Mouse (Mus musculus) kidney, adult 2 months (tissue): ENCODE data around the gene Msmb. TPM values are rescaled to one million over a fixed set of nuclear protein-coding genes. Genes with fewer than 3 reads are reported as not detected.

Experiments
- DNase-seq: peaks from one replicate; pipeline ENCODE4 v3.0.0; 2021
- H3K27ac ChIP-seq: fragments of 200-500 bp; 2 replicates; pipeline ENCODE4 v1.5.1; 2012; ENCODE audit warnings: low read depth, low read length, control low read depth, inconsistent platforms; ENCODE audit not compliant: insufficient read depth
- H3K27me3 ChIP-seq: fragments of 200-500 bp; replicated peaks from 2 replicates; pipeline ENCODE4 v1.6.1; 2012; ENCODE audit warnings: mild to moderate bottlenecking, moderate library complexity, low read length, inconsistent platforms; ENCODE audit not compliant: control insufficient read depth, insufficient read depth
- H3K36me3 ChIP-seq: fragments of 200-500 bp; 2 replicates; pipeline ENCODE4 v1.6.1; 2012; ENCODE audit warnings: mild to moderate bottlenecking, moderate library complexity, low read length, inconsistent platforms; ENCODE audit not compliant: control insufficient read depth, insufficient read depth
- H3K4me1 ChIP-seq: fragments of 200-500 bp; 2 replicates; pipeline ENCODE4 v1.6.1; 2011; ENCODE audit warnings: low read length; ENCODE audit not compliant: control insufficient read depth, insufficient read depth
- H3K4me3 ChIP-seq: fragments of 200-500 bp; 2 replicates; pipeline ENCODE4 v1.5.1; 2011; ENCODE audit warnings: mild to moderate bottlenecking, low read depth, low read length, control low read depth; ENCODE audit not compliant: insufficient read depth
- CTCF ChIP-seq: fragments of 200-500 bp; conservative IDR thresholded peaks from 2 replicates; pipeline ENCODE4 v1.5.1; 2011; ENCODE audit warnings: low read depth, mild to moderate bottlenecking, control low read depth, low read length, moderate library complexity, mixed read lengths; ENCODE audit not compliant: insufficient read depth, insufficient read length
- POLR2A ChIP-seq: fragments of 200-500 bp; IDR thresholded peaks from one replicate; pipeline ENCODE4 v1.6.1; 2011; ENCODE audit warnings: low read depth, low read length, control low read depth
- WGBS: fragments of 180-500 bp; shearing (Covaris S2); methylation state at CpG from one replicate; pipeline ENCODE4 v1.1.7; 2018; 5-methylcytosine and 5-hydroxymethylcytosine counted together
- polyA plus RNA-seq: library from polyadenylated mRNA; depleted of rRNA; stranded (reverse); fragments of >200 nt; gene quantifications from 2 replicates; pipeline ENCODE4 v1.2.3, GENCODE M21; 2012

Gene Msmb
- polyA plus RNA-seq, 1 experiment = not detected

DNA sequence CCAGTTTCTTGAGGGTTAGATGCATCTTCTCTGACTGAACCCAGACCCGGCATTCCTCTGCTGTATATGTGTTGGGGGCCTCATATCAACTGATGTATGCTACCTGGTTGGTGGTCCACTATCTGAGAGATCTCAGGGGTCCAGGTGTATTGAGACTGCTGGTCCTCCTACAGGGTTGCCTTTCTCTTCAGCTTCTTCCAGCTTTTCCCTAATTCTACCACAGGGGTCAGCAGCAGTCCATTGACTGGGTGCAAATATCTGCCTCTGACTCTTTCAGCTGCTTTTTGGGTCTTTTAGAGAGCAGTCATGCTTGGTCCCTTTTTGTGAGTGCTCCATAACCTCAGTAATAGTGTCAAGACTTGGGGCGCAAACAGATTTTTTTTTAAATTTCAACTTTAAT, 9.0 kb downstream of the Msmb start:
- no peaks in the 10 kb centered on the region for H3K36me3 ChIP-seq
- H3K27me3 ChIP-seq = no peaks in the 10 kb centered on the region
- no peak overlapping the region for H3K4me3 ChIP-seq
- DNase-seq = no peak
- no peaks in the 10 kb centered on the region for H3K4me1 ChIP-seq
- TF ChIP-seq CTCF (no peak; the same call in 1 of the 2 replicates), POLR2A (no peak)
- H3K27ac ChIP-seq = no peak overlapping the region
- WGBS = 93% methylated on average over 2 of the region's 2 CpGs

DNA sequence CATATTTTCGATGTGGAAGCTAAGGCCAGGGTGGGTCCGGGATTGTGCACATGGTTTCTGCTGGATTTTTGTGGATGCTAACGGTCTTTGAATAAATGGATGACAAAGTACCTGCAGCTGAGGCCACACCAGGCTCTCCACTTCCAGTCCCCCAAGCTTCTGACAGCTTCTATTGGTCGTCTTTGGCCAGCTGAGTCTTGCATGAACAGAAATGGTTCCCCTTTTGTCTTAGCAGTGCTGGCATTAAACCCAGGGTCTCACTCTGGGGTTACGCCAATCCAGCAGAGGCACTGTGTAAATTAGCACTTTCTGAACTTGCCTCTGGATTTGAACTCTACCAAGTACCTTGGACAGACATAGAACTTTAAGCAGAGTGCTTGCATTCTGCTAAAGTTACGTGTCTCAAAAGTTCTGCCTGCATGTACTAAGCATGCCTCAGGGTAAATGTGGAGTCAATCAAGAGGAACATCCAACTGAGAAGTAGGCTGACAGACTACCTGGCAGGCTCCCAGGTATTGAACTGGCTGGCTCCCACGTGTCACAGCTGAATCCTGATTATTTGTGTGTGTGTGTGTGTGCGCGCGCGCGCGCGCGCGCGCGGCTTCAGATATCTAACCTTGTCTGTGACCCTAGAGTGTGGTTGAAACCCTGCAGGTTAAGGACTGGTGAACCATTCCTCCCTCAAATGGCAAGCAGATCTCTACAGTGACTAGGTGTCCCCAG, 10.6 kb downstream of the Msmb start:
- Histone ChIP-seq H3K27me3 (no peaks in the 10 kb centered on the region), H3K4me1 (no peaks in the 10 kb centered on the region), H3K4me3 (no peak overlapping the region), H3K27ac (no peak overlapping the region), H3K36me3 (no peaks in the 10 kb centered on the region)
- WGBS = 80% methylated on average over 18 of the region's 18 CpGs
- DNase-seq = peak; percentile 42
- TF ChIP-seq POLR2A = no peak
- no peak for TF ChIP-seq CTCF

DNA sequence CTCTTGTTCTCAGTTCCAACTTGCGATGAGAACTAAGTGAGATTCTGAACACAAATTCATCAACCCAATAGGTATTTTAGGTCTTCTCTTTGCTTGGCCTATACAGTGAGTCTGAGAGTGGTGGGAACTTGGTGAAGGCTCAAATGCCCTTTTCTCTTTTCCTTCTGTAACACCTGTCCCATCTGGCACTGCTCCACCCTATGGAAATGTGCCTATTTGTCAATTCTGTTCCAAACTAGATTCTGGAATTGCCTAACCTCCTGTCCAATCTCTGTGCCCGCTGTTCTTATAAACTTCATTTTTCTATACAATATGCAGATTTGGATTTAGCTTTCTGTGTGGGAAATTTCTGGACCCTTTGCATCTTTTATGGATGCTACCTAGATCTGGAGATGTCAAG, 11.3 kb downstream of the Msmb start:
- WGBS = 94% methylated on average over 2 of the region's 2 CpGs
- TF ChIP-seq POLR2A (no peak), CTCF (no peak)
- H3K27ac ChIP-seq = no peak overlapping the region

DNA sequence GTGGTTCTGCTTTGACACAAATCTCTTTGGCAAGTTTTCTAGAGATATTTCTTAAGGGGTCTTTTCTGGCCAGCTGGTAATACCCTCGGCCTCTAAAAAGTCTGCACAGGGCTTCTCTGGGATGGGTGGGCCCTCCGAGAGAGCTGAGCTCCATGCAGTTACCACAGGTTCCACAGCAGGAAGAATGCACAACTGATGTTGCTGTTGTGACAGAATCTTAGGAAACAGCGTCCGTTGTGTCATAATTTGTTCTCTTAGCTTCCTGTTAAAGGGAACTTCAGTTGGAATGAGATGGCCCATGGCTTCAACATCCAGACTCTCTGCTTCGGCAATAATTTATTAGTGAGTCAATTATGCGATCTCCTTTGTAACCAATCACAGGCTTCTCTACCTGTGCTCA, 12.9 kb downstream of the Msmb start:
- Histone ChIP-seq H3K4me3 (no peak overlapping the region), H3K27ac (no peak overlapping the region), H3K36me3 (no peaks in the 10 kb centered on the region), H3K27me3 (no peaks in the 10 kb centered on the region), H3K4me1 (peaks cover 5% of the 10 kb centered on the region; the same call in 1 of the 2 replicates)
- DNase-seq = no peak
- 90% methylated on average over 6 of the region's 6 CpGs for whole genome bisulfite sequencing
- TF ChIP-seq POLR2A = no peak
- TF ChIP-seq CTCF = no peak

More for the DNA sequence above, 11.3 kb downstream of the Msmb start:
- no peaks in the 10 kb centered on the region for H3K27me3 ChIP-seq
- H3K4me1 ChIP-seq = no peaks in the 10 kb centered on the region
- no peaks in the 10 kb centered on the region for H3K36me3 ChIP-seq
- no peak overlapping the region for H3K4me3 ChIP-seq
- DNase-seq = no peak

DNA sequence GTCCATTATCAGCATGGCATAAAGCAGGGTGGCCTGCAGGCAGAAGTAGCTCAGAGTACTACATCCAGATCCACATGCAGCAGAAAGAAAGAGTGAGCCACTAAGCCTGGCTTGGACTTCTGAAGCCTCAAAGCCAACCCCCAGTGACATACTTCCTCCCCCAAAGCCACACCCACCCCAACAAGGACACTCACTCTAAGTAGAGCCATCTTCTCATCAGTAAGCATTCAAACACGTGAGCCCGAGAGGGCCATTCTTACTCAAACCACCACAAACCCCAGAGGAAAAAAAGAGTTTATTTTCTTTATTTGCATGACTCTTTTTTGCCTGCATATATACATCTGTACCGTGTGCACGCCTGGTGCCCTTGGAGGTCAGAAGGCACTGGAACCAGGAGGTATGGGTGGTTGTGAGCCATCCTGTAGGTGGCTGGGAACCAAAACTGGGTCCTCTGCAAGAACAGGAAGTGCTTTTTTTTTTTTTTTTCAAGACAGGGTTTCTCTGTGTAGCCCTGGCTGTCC, 17.4 kb downstream of the Msmb start:
- H3K4me1 ChIP-seq = peaks cover 16% of the 10 kb centered on the region; the same call in 1 of the 2 replicates
- H3K27me3 ChIP-seq = no peaks in the 10 kb centered on the region
- peak overlapping the region; percentile 47 for H3K4me3 ChIP-seq
- TF ChIP-seq CTCF (no peak), POLR2A (no peak)
- peak; percentile 60 for DNase-seq
- H3K36me3 ChIP-seq = no peaks in the 10 kb centered on the region
- WGBS = 25% methylated on average over 4 of the region's 4 CpGs
- H3K27ac ChIP-seq = peak overlapping the region; percentile 40; the same call in 1 of the 2 replicates

DNA sequence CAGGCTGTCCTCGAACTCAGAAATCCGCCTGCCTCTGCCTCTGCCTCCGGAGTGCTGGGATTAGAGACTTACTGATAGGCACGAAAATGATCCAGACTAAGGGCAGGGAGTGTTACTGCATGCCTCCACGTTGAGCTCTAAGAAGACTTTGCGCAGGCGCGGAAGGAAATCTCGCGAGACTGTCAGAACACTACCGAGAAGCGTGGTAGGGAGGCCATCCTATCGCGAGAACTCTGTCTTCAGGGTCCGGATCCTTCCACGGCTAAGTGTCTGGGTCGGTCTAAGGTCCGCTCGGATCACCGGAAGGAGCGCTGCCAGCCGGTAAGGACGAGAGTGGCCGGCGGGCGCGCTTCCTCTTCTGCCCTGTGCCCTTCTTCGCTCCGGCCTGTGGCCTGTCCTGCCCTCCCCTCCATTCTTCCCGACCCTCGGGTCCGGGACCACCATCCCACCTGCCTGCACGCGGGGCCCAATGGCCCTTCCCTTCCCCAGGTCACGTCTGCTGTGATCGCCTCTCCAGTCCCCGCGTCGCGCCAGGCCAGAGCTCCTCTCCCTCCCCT, 17.9 kb downstream of the Msmb start, which contains the start of gene Ncoa4:
Ncoa4 (plus strand) TSS at position 176 of the 557 bp plus-strand sequence.
- H3K4me1 ChIP-seq = peaks cover 21% of the 10 kb centered on the region; the same call in 1 of the 2 replicates
- WGBS = under 1% methylated on average over 40 of the region's 40 CpGs
- H3K4me3 ChIP-seq = peak within 1 kb of the TSS; percentile 87
- H3K36me3 ChIP-seq = no peaks in the 10 kb centered on the region
- no peaks in the 10 kb centered on the region for H3K27me3 ChIP-seq
- peak; percentile 99 for DNase-seq
- peak within 1 kb of the TSS; percentile 96 for H3K27ac ChIP-seq
- TF ChIP-seq CTCF = no peak
- TF ChIP-seq POLR2A = peak; percentile 68

DNA sequence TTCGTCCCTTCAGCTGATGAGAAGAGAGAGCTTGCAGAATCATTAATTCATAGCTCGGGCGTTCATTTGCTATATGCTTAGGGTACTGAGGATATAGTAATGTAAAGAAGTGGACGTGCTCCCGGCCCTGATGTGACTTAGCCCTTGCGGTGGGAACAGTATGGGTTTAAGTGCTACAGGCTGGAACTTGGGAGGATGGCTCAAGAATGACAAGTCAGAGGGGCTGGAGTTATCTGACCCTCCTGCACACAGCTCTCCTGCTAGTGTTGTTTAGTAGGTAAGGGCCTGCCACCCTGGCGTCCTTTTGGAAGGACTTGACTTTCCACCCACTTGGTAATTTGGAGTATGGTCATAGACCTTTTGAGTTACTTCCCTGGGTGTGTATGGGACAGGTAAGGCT, 18.7 kb downstream of the Msmb start:
- Histone ChIP-seq H3K27ac (peak overlapping the region; percentile 96), H3K4me3 (peak overlapping the region; percentile 87), H3K27me3 (no peaks in the 10 kb centered on the region), H3K36me3 (no peaks in the 10 kb centered on the region), H3K4me1 (peaks cover 26% of the 10 kb centered on the region; the same call in 1 of the 2 replicates)
- WGBS = 12% methylated on average over 7 of the region's 7 CpGs
- DNase-seq = no peak
- TF ChIP-seq CTCF = no peak
- no peak for TF ChIP-seq POLR2A
